Mouse (Mus musculus): ENCODE measurements at regions not wholly inside any gene's neighbourhood (a gene's known extent, or its start where the extent isn't known, plus 50 kb on each side); places are given as distances from the start of the nearest gene placed in this dataset.

- TF ChIP-seq CTCF (IDR thresholded peaks at IDR 0.05; ENCODE audit: extremely low read depth, insufficient read depth, insufficient read length, insufficient replicate concordance) (no peak), POLR2A (IDR thresholded peaks at IDR 0.05; ENCODE audit: low read depth, low read length) (no peak)
These were observed 1165.5 kb upstream of the A1bg start for GRCm38 (mm10) chr15:62088341-62088740.

Measured in spleen, adult 2 months (tissue).